Mouse (Mus musculus) left cerebral cortex, adult 2 months (tissue): Measurements from ENCODE around the gene Hydin. TPM values are rescaled to one million over a fixed set of nuclear protein-coding genes. Genes with fewer than 3 reads are reported as not detected.

ENCODE experiments used
- DNase-seq, 2 experiments: peaks; one replicate each; pipeline ENCODE4 v3.0.0; 2021 to 2022; ENCODE audit warnings: low spot score in 2 of 2, mixed read lengths in 1 of 2; ENCODE audit errors: extremely low spot score in 1 of 2
- H3K27ac ChIP-seq: fragments of 200-600 bp; 2 replicates; pipeline ENCODE4 v1.8.1; 2022
- H3K4me3 ChIP-seq: fragments of 200-600 bp; 2 replicates; pipeline ENCODE4 v1.8.1; 2022
- CTCF ChIP-seq: fragments of 200-600 bp; IDR thresholded peaks from 2 replicates; pipeline ENCODE4 v1.8.1; 2022; ENCODE audit warnings: antibody characterized with exemption, mild to moderate bottlenecking, moderate library complexity
- intact Hi-C: fragments of 180-260 bp; cut with DNase I; formaldehyde crosslinking; loops from one replicate; pipeline ENCODE4 v1.15.1; 2025
- total RNA-seq, 2 experiments: library from RNA; stranded (reverse); gene quantifications; 2 replicates each; pipeline ENCODE4 v1.2.3; 2021

Hydin gene
- total RNA-seq, 2 experiments from 2014 or later = 0.50 to 0.63 TPM

GRCm38 (mm10) chr8:110462627-110463208 lies 195.9 kb downstream of the Hydin start:
- Histone ChIP-seq H3K27ac (no peak overlapping the region), H3K4me3 (no peak overlapping the region)
- intact Hi-C loops = no loop called here
- DNase-seq = no peak
- TF ChIP-seq CTCF = no peak

GRCm38 (mm10) chr8:110463773-110464460 lies 197.1 kb downstream of the Hydin start:
- TF ChIP-seq CTCF = no peak
- DNase-seq = no peak

DNA sequence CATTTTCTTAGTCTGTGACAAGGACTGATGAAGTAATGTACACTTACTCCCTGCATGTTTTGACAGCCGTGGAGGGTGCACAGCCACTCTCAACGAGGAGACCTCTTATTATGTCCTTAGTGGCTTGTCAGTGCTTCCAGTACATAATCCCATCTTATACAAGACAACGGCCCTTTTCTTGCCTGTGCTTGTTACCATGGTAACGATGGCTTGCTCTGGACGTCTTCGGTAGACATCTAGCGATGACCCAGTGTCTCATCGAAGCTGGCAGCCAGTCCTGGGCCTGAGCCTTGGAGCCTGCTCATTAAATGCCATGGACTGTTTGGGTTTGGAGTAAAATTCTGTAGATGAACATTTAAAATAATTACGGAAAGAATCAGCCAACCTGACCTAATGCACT lies 198.8 kb downstream of the Hydin start:
- no peak for TF ChIP-seq CTCF
- intact Hi-C loops = no loop called here
- no peak for DNase-seq
- Histone ChIP-seq H3K27ac (no peak overlapping the region), H3K4me3 (no peak overlapping the region)

More at GRCm38 (mm10) chr8:110463773-110464460, 197.1 kb downstream of the Hydin start:
- no peak overlapping the region for H3K4me3 ChIP-seq
- intact Hi-C loops = no loop called here
- no peak overlapping the region for H3K27ac ChIP-seq

DNA sequence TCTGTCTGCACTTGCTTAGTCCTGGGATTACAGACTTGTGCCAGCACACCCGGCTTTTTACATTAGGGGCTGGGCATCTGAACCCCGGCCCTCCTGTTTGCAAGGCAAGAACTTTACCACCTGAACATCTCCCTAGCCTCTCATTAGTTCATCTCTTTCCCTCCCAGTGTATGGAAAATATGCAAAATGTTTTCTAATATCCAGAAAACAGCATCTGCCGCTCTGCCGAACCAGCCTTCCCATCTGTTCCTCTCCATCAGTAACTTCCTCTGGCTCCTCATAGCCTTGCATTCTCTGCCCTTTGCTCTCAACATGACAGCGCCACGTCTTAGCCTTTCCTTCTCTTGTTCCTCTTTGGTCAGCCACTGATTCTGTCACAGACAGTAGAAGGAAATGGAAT lies 210.5 kb downstream of the Hydin start:
- no peak for TF ChIP-seq CTCF
- H3K4me3 ChIP-seq = no peak overlapping the region
- H3K27ac ChIP-seq = no peak overlapping the region
- no peak for DNase-seq
- intact Hi-C loops = loop anchor here (5.0 kb wide), 2 partner anchors 275 to 330 kb away; no protein-coding TSS in a partner anchor

DNA sequence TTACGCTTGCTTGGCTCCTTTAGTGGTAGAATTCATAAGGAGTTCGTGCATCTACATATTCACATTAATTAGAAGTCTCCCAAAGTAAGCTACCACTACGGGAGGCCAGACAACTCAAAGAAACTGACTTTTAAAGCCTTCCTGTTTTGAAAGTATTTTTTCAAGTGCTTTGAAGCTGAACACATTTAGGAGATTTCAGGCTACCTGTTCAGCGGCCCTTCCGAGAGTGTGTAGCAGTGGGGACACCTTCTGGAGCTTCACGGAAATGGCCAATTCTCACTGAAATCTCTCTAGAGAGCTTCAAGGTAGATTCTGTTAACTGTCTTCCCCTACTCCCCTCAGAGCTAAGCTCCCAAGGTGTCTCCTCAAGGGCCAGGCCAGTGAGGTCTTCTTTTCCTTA lies 211.8 kb downstream of the Hydin start:
- peak; percentile 84 for TF ChIP-seq CTCF
- Histone ChIP-seq H3K4me3 (no peak overlapping the region), H3K27ac (no peak overlapping the region)
- peak; percentile 47 to 54 for DNase-seq
- intact Hi-C loops = loop anchor here (1.0 to 5.0 kb wide), 4 partner anchors 276 to 348 kb away; partner anchors contain the start of gene Calb2

DNA sequence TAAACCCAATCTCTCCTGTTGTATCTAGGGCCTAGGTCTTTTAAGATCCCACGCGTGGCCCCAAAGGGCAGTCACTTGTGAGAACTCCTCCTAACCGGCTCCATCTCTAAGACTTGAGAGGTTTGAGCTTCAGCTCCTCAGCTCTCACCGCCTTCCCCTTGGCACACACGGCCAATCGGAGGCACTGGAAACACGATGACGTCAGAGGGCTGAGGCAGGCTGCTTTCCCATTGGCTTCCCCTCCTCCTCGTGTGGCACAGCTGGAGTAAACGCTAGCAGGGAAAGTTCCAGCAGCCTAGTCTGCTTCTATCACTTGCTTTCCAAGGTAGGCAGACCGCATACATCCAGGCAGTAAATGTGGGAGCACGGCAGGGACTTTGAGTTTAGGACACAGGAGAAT lies 212.6 kb downstream of the Hydin start:
- Histone ChIP-seq H3K4me3 (no peak overlapping the region), H3K27ac (no peak overlapping the region)
- no peak for TF ChIP-seq CTCF
- intact Hi-C loops = loop anchor here (2.0 to 5.0 kb wide), 3 partner anchors 277 to 349 kb away; no protein-coding TSS in a partner anchor
- DNase-seq = no peak

- Histone ChIP-seq H3K4me3 (no peak overlapping the region), H3K27ac (no peak overlapping the region)
- intact Hi-C loops = no loop called here
- no peak for DNase-seq
- TF ChIP-seq CTCF = no peak
Observed at GRCm38 (mm10) chr8:110482275-110482674, 215.5 kb downstream of the Hydin start.

- intact Hi-C loops = no loop called here
- no peak for DNase-seq
- Histone ChIP-seq H3K27ac (no peak overlapping the region), H3K4me3 (no peak overlapping the region)
- no peak for TF ChIP-seq CTCF
Observed at GRCm38 (mm10) chr8:110485234-110485633, 218.5 kb downstream of the Hydin start.

DNA sequence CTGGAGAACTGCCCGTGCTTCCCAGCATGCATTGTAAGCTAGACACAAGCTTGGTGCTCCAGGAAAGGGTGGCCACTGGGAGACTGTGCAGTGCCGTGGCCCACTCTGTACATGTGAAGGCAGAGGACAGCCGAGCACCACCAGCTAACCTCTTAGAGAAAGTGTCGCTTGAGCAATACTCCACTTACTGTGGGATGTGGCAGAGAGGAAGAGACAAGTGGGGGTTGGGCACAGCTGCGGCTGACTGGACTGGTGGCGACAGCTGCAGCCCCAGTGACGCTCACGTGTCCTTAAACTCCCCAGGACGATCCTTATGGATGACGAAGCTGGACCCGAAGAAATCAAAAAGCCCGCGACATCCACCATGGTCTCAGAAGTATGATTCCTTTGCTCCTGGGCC lies 219.2 kb downstream of the Hydin start:
- intact Hi-C loops = no loop called here
- Histone ChIP-seq H3K4me3 (no peak overlapping the region), H3K27ac (no peak overlapping the region)
- TF ChIP-seq CTCF = no peak
- DNase-seq = no peak

DNA sequence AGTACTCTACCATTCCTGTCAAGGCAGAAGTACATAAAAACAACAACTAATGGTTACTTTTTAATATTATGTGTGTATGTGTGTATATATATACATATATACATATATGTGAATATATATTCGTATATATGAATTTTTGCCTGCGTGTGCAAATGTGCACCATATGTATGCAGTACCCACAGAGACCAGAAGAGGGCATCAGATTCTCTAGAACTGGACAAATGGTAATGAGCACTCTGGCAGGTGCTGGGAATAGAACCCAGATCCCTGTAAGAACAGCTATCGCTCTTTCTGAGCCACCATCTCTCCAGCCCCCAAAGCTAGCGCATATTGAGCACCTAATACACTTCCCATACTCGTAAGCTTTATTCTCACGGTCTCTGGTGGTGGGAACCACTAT lies 220.9 kb downstream of the Hydin start:
- H3K4me3 ChIP-seq = no peak overlapping the region
- peak; percentile 2 for TF ChIP-seq CTCF
- H3K27ac ChIP-seq = no peak overlapping the region
- no peak for DNase-seq
- intact Hi-C loops = no loop called here

GRCm38 (mm10) chr8:110489344-110489743 lies 222.6 kb downstream of the Hydin start:
- intact Hi-C loops = no loop called here
- Histone ChIP-seq H3K27ac (no peak overlapping the region), H3K4me3 (no peak overlapping the region)
- DNase-seq = no peak
- TF ChIP-seq CTCF = peak; percentile 48

DNA sequence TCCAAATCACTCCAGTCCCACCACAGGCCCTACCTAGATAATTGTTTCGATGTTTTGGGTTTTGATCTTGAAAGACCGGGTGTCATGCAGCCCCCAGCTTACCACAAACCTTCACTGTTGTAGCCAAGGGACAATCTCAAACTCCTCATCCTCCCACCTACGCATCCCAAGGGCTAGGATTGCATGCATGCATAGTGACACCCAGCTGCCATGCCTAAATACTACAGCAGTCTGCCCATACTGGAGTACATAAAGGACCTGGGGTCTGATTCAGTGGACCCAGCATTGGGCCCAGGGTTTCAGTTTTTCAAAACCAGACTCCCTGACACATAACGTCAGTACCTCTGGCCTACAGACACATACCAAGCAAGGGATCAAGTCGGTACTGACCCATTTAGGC lies 224.3 kb downstream of the Hydin start:
- H3K27ac ChIP-seq = no peak overlapping the region
- no peak overlapping the region for H3K4me3 ChIP-seq
- no peak for DNase-seq
- intact Hi-C loops = no loop called here
- no peak; the same call in 1 of the 2 replicates for TF ChIP-seq CTCF

GRCm38 (mm10) chr8:110496286-110496685 lies 229.5 kb downstream of the Hydin start:
- intact Hi-C loops = no loop called here
- H3K4me3 ChIP-seq = no peak overlapping the region
- H3K27ac ChIP-seq = no peak overlapping the region
- no peak for TF ChIP-seq CTCF
- DNase-seq = no peak
